Mouse (Mus musculus) liver, embryonic 14.5 days (tissue): ENCODE measurements at regions not wholly inside any gene's neighbourhood (a gene's known extent, or its start where the extent isn't known, plus 50 kb on each side); places are given as distances from the start of the nearest gene placed in this dataset.

Experiments used
- ATAC-seq: fragments of 200-750 bp; cut with Nextera tagmentation; 2 replicates; pipeline ENCODE4 v1.8.0; 2017; ENCODE audit warnings: moderate number of reproducible peaks, mild to moderate bottlenecking, moderate library complexity; ENCODE audit not compliant: insufficient read depth
- DNase-seq, 3 experiments: peaks; one replicate each; pipeline ENCODE4 v3.0.0-alpha.2; 2012 to 2013; ENCODE audit warnings: low read depth in 3 of 3, low spot score in 3 of 3
- H3K27ac ChIP-seq: fragments of 300-500 bp; sonication (generic); 2 replicates; pipeline ENCODE4 v1.5.1; 2014; ENCODE audit warnings: moderate library complexity, mild to moderate bottlenecking, control low read depth, inconsistent platforms
- H3K27me3 ChIP-seq: fragments of 300-500 bp; sonication (generic); 2 replicates; pipeline ENCODE4 v1.6.1; 2014; ENCODE audit warnings: mild to moderate bottlenecking, low read length, moderate library complexity; ENCODE audit not compliant: control insufficient read depth, insufficient read depth
- H3K36me3 ChIP-seq: fragments of 300-500 bp; sonication (generic); replicated peaks from 2 replicates; pipeline ENCODE4 v1.6.1; 2014; ENCODE audit warnings: low read depth; ENCODE audit not compliant: control insufficient read depth, insufficient read depth
- H3K4me1 ChIP-seq, 2 experiments: fragments of 200-500 bp in 1 of 2; fragments of 300-500 bp in 1 of 2; sonication (generic) in 1 of 2; replicated peaks; 2 replicates each; pipeline ENCODE4 v1.6.1; 2012 to 2014; ENCODE audit warnings: antibody characterized with exemption in 1 of 2, inconsistent platforms in 1 of 2, low read length in 1 of 2; ENCODE audit not compliant: control insufficient read depth in 2 of 2, insufficient read depth in 2 of 2
- H3K4me2 ChIP-seq: fragments of 300-500 bp; sonication (generic); 2 replicates; pipeline ENCODE4 v1.6.1; 2014; ENCODE audit warnings: low read depth, mild to moderate bottlenecking, control low read depth, moderate library complexity
- H3K4me3 ChIP-seq, 2 experiments: fragments of 200-500 bp in 1 of 2; fragments of 300-500 bp in 1 of 2; sonication (generic) in 1 of 2; 2 replicates each; pipeline ENCODE4 v1.5.1; 2012 to 2014; ENCODE audit warnings: low read depth in 2 of 2, low read length in 2 of 2, mild to moderate bottlenecking in 2 of 2, control low read depth in 1 of 2, inconsistent platforms in 1 of 2, moderate library complexity in 1 of 2; ENCODE audit not compliant: insufficient read depth in 1 of 2
- H3K9ac ChIP-seq: fragments of 300-500 bp; sonication (generic); replicated peaks from 2 replicates; pipeline ENCODE4 v1.6.1; 2014; ENCODE audit warnings: mild to moderate bottlenecking, control low read depth, moderate library complexity
- H3K9me3 ChIP-seq: fragments of 300-500 bp; sonication (generic); 2 replicates; pipeline ENCODE4 v1.6.1; 2016; ENCODE audit warnings: low read length, mixed read lengths; ENCODE audit not compliant: control insufficient read depth
- CTCF ChIP-seq: IDR thresholded peaks from 2 replicates; pipeline ENCODE4 v1.5.1; 2016; ENCODE audit warnings: antibody characterized with exemption, low read depth, control low read depth
- EP300 ChIP-seq: IDR thresholded peaks from 2 replicates; pipeline ENCODE4 v1.6.1; 2016; ENCODE audit warnings: antibody characterized with exemption, low read depth
- WGBS: fragments of 180-500 bp; shearing (Covaris S2); extraction: QIAGEN DNeasy Blood & Tissue Kit; methylation state at CpG from one replicate; pipeline ENCODE4 v1.1.7; 2014; ENCODE audit not compliant: insufficient replicate concordance; 5-methylcytosine and 5-hydroxymethylcytosine counted together

- Histone ChIP-seq H3K27ac (no peak overlapping the region), H3K4me2 (no peak overlapping the region), H3K9ac (no peak overlapping the region), H3K4me3 (no peak overlapping the region), H3K27me3 (no peaks in the 10 kb centered on the region), H3K4me1 (peaks cover 0 to 8% of the 10 kb centered on the region in 2 experiments; a peak in 2 of 4 replicates), H3K36me3 (no peaks in the 10 kb centered on the region), H3K9me3 (no peaks in the 10 kb centered on the region)
- DNase-seq (no peak), ATAC-seq (no peak)
- TF ChIP-seq EP300 (no peak), CTCF (no peak)
- WGBS, result 52% methylated on average over 5 of the region's 5 CpGs
Observed at GRCm38 (mm10) chr1:35944376-35944775, 123.8 kb upstream of the Hs6st1 start.

DNA sequence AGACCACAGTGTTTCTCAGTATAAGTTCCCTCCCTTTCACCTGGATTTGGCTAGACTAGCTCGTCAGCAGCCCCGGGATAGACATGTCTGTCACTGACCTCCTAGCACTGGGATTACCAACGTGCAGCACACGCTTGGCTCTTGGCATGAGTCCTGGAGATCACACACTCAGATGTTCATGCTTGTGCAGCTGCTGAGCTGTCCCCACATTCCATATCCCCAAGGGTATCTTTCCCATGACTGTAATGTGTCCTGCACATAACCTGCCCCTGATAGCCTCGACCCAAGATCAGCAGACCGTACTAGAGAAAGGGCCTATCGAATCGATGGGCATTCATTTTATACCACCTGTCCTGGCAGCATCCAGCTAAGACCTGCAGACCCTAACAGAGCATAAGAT, 123.4 kb upstream of the Hs6st1 start:
- ATAC-seq, result no peak
- WGBS, result 69% methylated on average over 8 of the region's 8 CpGs
- H3K27me3 ChIP-seq, result no peaks in the 10 kb centered on the region

DNA sequence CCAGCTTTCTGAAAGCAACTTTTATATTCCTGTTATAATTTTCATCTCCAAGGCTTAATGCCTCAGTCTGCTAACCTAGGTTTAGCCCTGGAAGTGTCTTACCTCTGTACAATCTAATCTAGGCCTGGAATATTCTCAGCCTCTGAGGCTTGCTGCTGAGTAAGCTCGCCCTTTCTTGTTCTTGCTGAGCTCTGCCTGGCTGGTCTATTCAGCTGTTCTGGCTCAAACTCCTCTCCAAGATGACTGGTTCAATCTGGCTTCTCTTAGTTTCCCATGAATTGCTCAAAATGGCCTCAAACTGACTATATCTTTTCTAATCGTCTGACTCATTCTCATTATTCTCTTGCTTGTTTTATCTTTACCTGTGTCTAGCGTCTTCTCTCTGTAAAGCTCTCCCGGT, 122.6 kb upstream of the Hs6st1 start:
- Histone ChIP-seq H3K27ac (no peak overlapping the region), H3K27me3 (no peaks in the 10 kb centered on the region), H3K4me1 (peaks cover 0 to 8% of the 10 kb centered on the region in 2 experiments; a peak in 2 of 4 replicates), H3K4me2 (no peak overlapping the region), H3K36me3 (no peaks in the 10 kb centered on the region), H3K4me3 (no peak overlapping the region), H3K9me3 (no peaks in the 10 kb centered on the region), H3K9ac (no peak overlapping the region)
- WGBS, result 70% methylated on average over 4 of the region's 4 CpGs
- no peak for ATAC-seq
- no peak for TF ChIP-seq CTCF
- TF ChIP-seq EP300, result no peak
- no peak for DNase-seq

More for the DNA sequence above, 123.4 kb upstream of the Hs6st1 start:
- H3K27ac ChIP-seq, result no peak overlapping the region
- H3K9me3 ChIP-seq, result no peaks in the 10 kb centered on the region
- H3K36me3 ChIP-seq, result no peaks in the 10 kb centered on the region
- DNase-seq, result no peak
- peaks cover 0 to 8% of the 10 kb centered on the region in 2 experiments; a peak in 2 of 4 replicates for H3K4me1 ChIP-seq
- no peak overlapping the region for H3K4me2 ChIP-seq
- no peak overlapping the region for H3K4me3 ChIP-seq
- no peak overlapping the region for H3K9ac ChIP-seq
- no peak for TF ChIP-seq CTCF
- no peak for TF ChIP-seq EP300

- ATAC-seq (no peak), DNase-seq (no peak)
- H3K36me3 ChIP-seq, result no peaks in the 10 kb centered on the region
- no peak for TF ChIP-seq CTCF
- no peak for TF ChIP-seq EP300
- H3K4me1 ChIP-seq, result no peaks in the 10 kb centered on the region
- no peak overlapping the region for H3K9ac ChIP-seq
- H3K4me2 ChIP-seq, result no peak overlapping the region
- no peak overlapping the region for H3K4me3 ChIP-seq
- WGBS, result 38% methylated on average over 5 of the region's 5 CpGs
- H3K27ac ChIP-seq, result no peak overlapping the region
- H3K27me3 ChIP-seq, result no peaks in the 10 kb centered on the region
- no peaks in the 10 kb centered on the region for H3K9me3 ChIP-seq
Observed at GRCm38 (mm10) chr1:35948104-35948503, 120.1 kb upstream of the Hs6st1 start.

DNA sequence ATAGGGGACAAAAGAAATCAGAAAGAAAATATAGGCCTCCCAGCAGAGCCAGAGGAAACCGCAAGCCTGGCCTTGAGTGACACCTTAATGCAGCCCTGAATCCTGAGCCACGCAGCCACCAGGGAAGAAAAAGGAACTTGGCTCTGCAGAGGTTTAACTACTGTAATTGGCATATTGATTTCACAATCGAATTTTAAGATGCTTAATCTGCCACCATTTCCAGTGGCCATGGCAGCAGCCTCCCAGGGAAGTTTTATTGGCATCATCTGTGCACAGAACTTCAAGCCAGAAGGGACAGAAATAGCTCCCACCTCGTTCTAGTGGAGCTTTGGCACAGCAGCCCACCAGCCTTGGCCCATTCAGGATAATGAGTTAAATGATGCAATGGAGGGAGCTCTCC, 117.1 kb upstream of the Hs6st1 start:
- DNase-seq (no peak), ATAC-seq (no peak)
- H3K4me2 ChIP-seq, result no peak overlapping the region
- TF ChIP-seq CTCF, result no peak
- TF ChIP-seq EP300, result no peak
- H3K9ac ChIP-seq, result no peak overlapping the region
- no peak overlapping the region for H3K27ac ChIP-seq
- no peaks in the 10 kb centered on the region for H3K9me3 ChIP-seq
- no peaks in the 10 kb centered on the region for H3K36me3 ChIP-seq
- no peak overlapping the region for H3K4me3 ChIP-seq
- no peaks in the 10 kb centered on the region for H3K27me3 ChIP-seq
- WGBS, result 21% methylated on average over 4 of the region's 4 CpGs
- H3K4me1 ChIP-seq, result no peaks in the 10 kb centered on the region

DNA sequence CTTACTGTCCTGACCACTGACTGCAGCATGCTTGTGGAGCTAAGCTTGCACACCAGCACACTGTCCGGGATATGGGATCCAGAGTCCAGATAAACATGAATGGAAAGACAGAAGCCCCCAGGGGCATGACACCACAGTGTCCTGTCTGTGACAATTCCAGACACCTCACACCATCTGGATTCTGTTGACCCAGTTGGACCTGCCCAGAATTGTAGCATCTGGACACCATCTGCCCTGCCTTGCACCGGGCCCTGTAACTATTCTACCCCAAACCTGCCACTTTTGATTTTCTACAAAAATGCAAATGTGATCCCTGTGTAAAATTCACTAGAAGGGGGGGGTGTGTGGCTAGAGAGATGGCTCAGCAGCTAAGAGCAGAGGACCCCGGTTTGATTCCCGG, 114.5 kb upstream of the Hs6st1 start:
- Histone ChIP-seq H3K27ac (no peak overlapping the region), H3K4me1 (no peaks in the 10 kb centered on the region), H3K4me2 (no peak overlapping the region), H3K4me3 (no peak overlapping the region), H3K36me3 (no peaks in the 10 kb centered on the region), H3K9ac (no peak overlapping the region), H3K27me3 (no peaks in the 10 kb centered on the region), H3K9me3 (no peaks in the 10 kb centered on the region)
- no peak for TF ChIP-seq EP300
- TF ChIP-seq CTCF, result no peak
- no peak for ATAC-seq
- no peak for DNase-seq
- WGBS, result 54% methylated on average over 4 of the region's 4 CpGs
